Mouse (Mus musculus): ENCODE measurements at regions not wholly inside any gene's neighbourhood (a gene's known extent, or its start where the extent isn't known, plus 50 kb on each side); places are given as distances from the start of the nearest gene placed in this dataset.

DNA sequence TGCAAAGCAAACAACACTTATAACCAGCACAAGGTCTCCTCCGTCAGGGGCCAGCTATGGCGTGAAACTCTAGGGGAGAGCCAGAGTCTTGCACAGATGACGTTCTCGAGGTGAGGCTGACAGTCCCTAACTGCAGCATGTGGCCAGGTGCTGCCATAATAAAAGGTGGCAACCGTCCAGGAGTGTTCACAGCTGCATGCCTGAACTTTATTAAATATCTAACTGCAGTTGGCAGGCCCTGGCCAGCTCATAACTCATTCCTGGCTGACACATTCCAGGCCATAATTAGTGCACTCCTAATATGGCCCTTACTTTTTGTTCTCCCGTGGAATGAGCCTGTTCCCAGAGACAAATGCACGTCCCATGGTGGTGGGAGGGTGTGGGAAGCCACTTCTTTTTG, 169.6 kb downstream of the Gas1 start:
- Histone ChIP-seq H3K36me3 (ENCODE audit: control insufficient read depth, insufficient read depth, low read length, poor library complexity, severe bottlenecking) (no peaks in the 10 kb centered on the region), H3K4me1 (ENCODE audit: control insufficient read depth in 2 of 2, insufficient read depth in 2 of 2, low read length in 2 of 2, poor library complexity in 1 of 2) (no peaks in the 10 kb centered on the region), H3K9me3 (ENCODE audit: control insufficient read depth, insufficient read depth, low read depth, low read length) (no peaks in the 10 kb centered on the region), H3K4me3 (ENCODE audit: insufficient read depth in 1 of 2, low read depth in 1 of 2, low read length in 2 of 2, poor library complexity in 1 of 2, severe bottlenecking in 1 of 2) (no peak overlapping the region), H3K27ac (ENCODE audit: insufficient read depth, low read depth, low read length, poor library complexity, severe bottlenecking) (no peak overlapping the region), H3K9ac (ENCODE audit: insufficient read depth, low read depth, low read length, poor library complexity, severe bottlenecking) (no peak overlapping the region)
- in situ Hi-C loops (cut with MboI; ENCODE audit: low sequenced_read_pairs in 2 of 2, unreplicated experiment in 2 of 2): no loop called here
- DNase-seq (ENCODE audit: low read depth, low spot score): no peak
- TF ChIP-seq CHD2 (IDR thresholded peaks at IDR 0.05; ENCODE audit: low read depth, low read length): no peak
- TF ChIP-seq ZC3H11A (IDR thresholded peaks at IDR 0.05; ENCODE audit: borderline replicate concordance, low read depth, low read length): no peak
- no peak for TF ChIP-seq ZNF384 (IDR thresholded peaks at IDR 0.05; ENCODE audit: low read depth, low read length)
- TF ChIP-seq HCFC1 (IDR thresholded peaks at IDR 0.05; ENCODE audit: borderline replicate concordance, insufficient read depth, low read length): no peak

DNA sequence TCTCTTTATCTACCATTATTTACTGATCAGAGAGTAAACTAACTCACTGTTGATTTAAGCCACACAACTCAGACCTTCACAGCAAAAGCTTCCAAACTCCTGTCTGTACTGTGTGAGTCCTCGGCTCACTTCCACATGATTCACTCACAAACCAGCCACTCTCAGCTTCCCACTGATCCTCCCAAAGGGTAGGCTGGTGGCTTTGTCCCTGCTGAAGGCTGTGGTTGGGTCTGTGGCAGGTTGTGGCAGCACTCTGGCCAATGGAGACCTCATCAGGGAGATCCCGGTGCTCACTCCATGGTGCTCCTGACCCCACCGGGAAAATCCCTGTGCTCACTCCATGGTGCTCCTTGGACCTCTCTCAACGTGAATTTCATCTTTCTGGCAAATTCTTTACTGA, 170.1 kb downstream of the Gas1 start:
- DNase-seq (ENCODE audit: low read depth, low spot score): no peak
- H3K27ac ChIP-seq (ENCODE audit: insufficient read depth, low read depth, low read length, poor library complexity, severe bottlenecking): no peak overlapping the region
- H3K36me3 ChIP-seq (ENCODE audit: control insufficient read depth, insufficient read depth, low read length, poor library complexity, severe bottlenecking): no peaks in the 10 kb centered on the region
- TF ChIP-seq HCFC1 (IDR thresholded peaks at IDR 0.05; ENCODE audit: borderline replicate concordance, insufficient read depth, low read length): no peak
- no peak for TF ChIP-seq ZNF384 (IDR thresholded peaks at IDR 0.05; ENCODE audit: low read depth, low read length)
- no peak for TF ChIP-seq CHD2 (IDR thresholded peaks at IDR 0.05; ENCODE audit: low read depth, low read length)
- no peak for TF ChIP-seq MAFK (IDR thresholded peaks at IDR 0.05; ENCODE audit: insufficient read depth, low read depth, low read length)
- TF ChIP-seq ZC3H11A (IDR thresholded peaks at IDR 0.05; ENCODE audit: borderline replicate concordance, low read depth, low read length): no peak
- no peaks in the 10 kb centered on the region for H3K4me1 ChIP-seq (ENCODE audit: control insufficient read depth in 2 of 2, insufficient read depth in 2 of 2, low read length in 2 of 2, poor library complexity in 1 of 2)
- H3K9me3 ChIP-seq (ENCODE audit: control insufficient read depth, insufficient read depth, low read depth, low read length): no peaks in the 10 kb centered on the region
- in situ Hi-C loops (cut with MboI; ENCODE audit: low sequenced_read_pairs in 2 of 2, unreplicated experiment in 2 of 2): no loop called here
- H3K9ac ChIP-seq (ENCODE audit: insufficient read depth, low read depth, low read length, poor library complexity, severe bottlenecking): no peak overlapping the region
- no peak overlapping the region for H3K4me3 ChIP-seq (ENCODE audit: insufficient read depth in 1 of 2, low read depth in 1 of 2, low read length in 2 of 2, poor library complexity in 1 of 2, severe bottlenecking in 1 of 2)

GRCm38 (mm10) chr13:60004611-60005010, 172.6 kb downstream of the Gas1 start:
- no peak for DNase-seq (ENCODE audit: low read depth, low spot score)
- Histone ChIP-seq H3K9me3 (ENCODE audit: control insufficient read depth, insufficient read depth, low read depth, low read length) (no peaks in the 10 kb centered on the region), H3K4me3 (ENCODE audit: insufficient read depth in 1 of 2, low read depth in 1 of 2, low read length in 2 of 2, poor library complexity in 1 of 2, severe bottlenecking in 1 of 2) (no peak overlapping the region), H3K27ac (ENCODE audit: insufficient read depth, low read depth, low read length, poor library complexity, severe bottlenecking) (no peak overlapping the region), H3K9ac (ENCODE audit: insufficient read depth, low read depth, low read length, poor library complexity, severe bottlenecking) (no peak overlapping the region), H3K4me1 (ENCODE audit: control insufficient read depth in 2 of 2, insufficient read depth in 2 of 2, low read length in 2 of 2, poor library complexity in 1 of 2) (no peaks in the 10 kb centered on the region), H3K36me3 (ENCODE audit: control insufficient read depth, insufficient read depth, low read length, poor library complexity, severe bottlenecking) (no peaks in the 10 kb centered on the region)
- no peak for TF ChIP-seq CHD2 (IDR thresholded peaks at IDR 0.05; ENCODE audit: low read depth, low read length)
- in situ Hi-C loops (cut with MboI; ENCODE audit: low sequenced_read_pairs in 2 of 2, unreplicated experiment in 2 of 2): no loop called here

- Histone ChIP-seq H3K9me3 (ENCODE audit: control insufficient read depth, insufficient read depth, low read depth, low read length) (no peaks in the 10 kb centered on the region), H3K9ac (ENCODE audit: insufficient read depth, low read depth, low read length, poor library complexity, severe bottlenecking) (no peak overlapping the region), H3K36me3 (ENCODE audit: control insufficient read depth, insufficient read depth, low read length, poor library complexity, severe bottlenecking) (no peaks in the 10 kb centered on the region), H3K4me1 (ENCODE audit: control insufficient read depth in 2 of 2, insufficient read depth in 2 of 2, low read length in 2 of 2, poor library complexity in 1 of 2) (no peaks in the 10 kb centered on the region), H3K27ac (ENCODE audit: insufficient read depth, low read depth, low read length, poor library complexity, severe bottlenecking) (no peak overlapping the region), H3K4me3 (ENCODE audit: insufficient read depth in 1 of 2, low read depth in 1 of 2, low read length in 2 of 2, poor library complexity in 1 of 2, severe bottlenecking in 1 of 2) (no peak overlapping the region)
- in situ Hi-C loops (cut with MboI; ENCODE audit: low sequenced_read_pairs in 2 of 2, unreplicated experiment in 2 of 2): no loop called here
- DNase-seq (ENCODE audit: low read depth, low spot score): no peak
- TF ChIP-seq MAFK (IDR thresholded peaks at IDR 0.05; ENCODE audit: insufficient read depth, low read depth, low read length) (no peak), CHD2 (IDR thresholded peaks at IDR 0.05; ENCODE audit: low read depth, low read length) (no peak), HCFC1 (IDR thresholded peaks at IDR 0.05; ENCODE audit: borderline replicate concordance, insufficient read depth, low read length) (no peak), ZNF384 (IDR thresholded peaks at IDR 0.05; ENCODE audit: low read depth, low read length) (no peak), ZC3H11A (IDR thresholded peaks at IDR 0.05; ENCODE audit: borderline replicate concordance, low read depth, low read length) (no peak)
These were observed 175.1 kb downstream of the Gas1 start for GRCm38 (mm10) chr13:60002098-60002497.

DNA sequence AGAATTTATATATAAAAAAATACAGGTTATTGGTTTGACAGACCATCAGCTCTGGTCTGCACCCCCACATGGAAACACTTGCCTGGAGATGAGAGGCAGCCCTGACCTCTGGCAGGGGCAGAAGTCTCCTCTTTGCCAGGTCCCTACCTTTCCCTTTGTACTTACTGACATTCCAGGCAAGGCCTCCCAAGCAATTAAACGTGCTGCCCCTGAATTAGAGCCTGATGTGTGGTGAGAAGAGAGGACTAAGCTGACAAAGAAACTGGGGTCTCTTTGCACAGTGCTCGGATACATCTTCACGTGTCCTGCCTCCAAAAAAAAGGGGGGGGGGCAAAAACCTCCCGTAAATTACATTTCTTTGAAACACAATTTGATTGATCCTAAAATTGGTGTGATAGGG, 175.5 kb downstream of the Gas1 start:
- Histone ChIP-seq H3K9ac (ENCODE audit: insufficient read depth, low read depth, low read length, poor library complexity, severe bottlenecking) (no peak overlapping the region), H3K36me3 (ENCODE audit: control insufficient read depth, insufficient read depth, low read length, poor library complexity, severe bottlenecking) (no peaks in the 10 kb centered on the region), H3K9me3 (ENCODE audit: control insufficient read depth, insufficient read depth, low read depth, low read length) (no peaks in the 10 kb centered on the region), H3K27ac (ENCODE audit: insufficient read depth, low read depth, low read length, poor library complexity, severe bottlenecking) (no peak overlapping the region), H3K4me1 (ENCODE audit: control insufficient read depth in 2 of 2, insufficient read depth in 2 of 2, low read length in 2 of 2, poor library complexity in 1 of 2) (no peaks in the 10 kb centered on the region), H3K4me3 (ENCODE audit: insufficient read depth in 1 of 2, low read depth in 1 of 2, low read length in 2 of 2, poor library complexity in 1 of 2, severe bottlenecking in 1 of 2) (no peak overlapping the region)
- TF ChIP-seq MAFK (IDR thresholded peaks at IDR 0.05; ENCODE audit: insufficient read depth, low read depth, low read length): no peak
- in situ Hi-C loops (cut with MboI; ENCODE audit: low sequenced_read_pairs in 2 of 2, unreplicated experiment in 2 of 2): no loop called here
- DNase-seq (ENCODE audit: low read depth, low spot score): no peak
